Mouse (Mus musculus) spleen, adult 2 months (tissue): ENCODE results near the gene Tfeb. TPM values are rescaled to one million over a fixed set of nuclear protein-coding genes. Genes with fewer than 3 reads are reported as not detected.

Source experiments
- DNase-seq, 2 experiments: peaks; one replicate each; pipeline versions ENCODE4 v3.0.0 to v3.0.0-alpha.2; 2012 to 2021; ENCODE audit warnings: low spot score in 2 of 2, low read depth in 1 of 2
- H3K27ac ChIP-seq: fragments of 200-500 bp; 2 replicates; pipeline ENCODE4 v1.5.1; 2012; ENCODE audit warnings: low read length, inconsistent platforms; ENCODE audit not compliant: insufficient read depth
- H3K27me3 ChIP-seq: fragments of 200-500 bp; 2 replicates; pipeline ENCODE4 v1.6.1; 2012; ENCODE audit warnings: mild to moderate bottlenecking, moderate library complexity, low read length, inconsistent platforms; ENCODE audit not compliant: control insufficient read depth, insufficient read depth
- H3K36me3 ChIP-seq: fragments of 200-500 bp; 2 replicates; pipeline ENCODE4 v1.6.1; 2012; ENCODE audit warnings: mild to moderate bottlenecking, low read length, inconsistent platforms; ENCODE audit not compliant: control insufficient read depth, insufficient read depth
- H3K4me1 ChIP-seq: fragments of 200-500 bp; 2 replicates; pipeline ENCODE4 v1.6.1; 2011; ENCODE audit warnings: inconsistent platforms; ENCODE audit not compliant: control insufficient read depth, insufficient read depth, insufficient read length
- H3K4me3 ChIP-seq: fragments of 200-500 bp; 2 replicates; pipeline ENCODE4 v1.5.1; 2011; ENCODE audit warnings: mild to moderate bottlenecking, inconsistent platforms; ENCODE audit not compliant: insufficient read depth, insufficient read length; ENCODE audit errors: extremely low read depth
- CTCF ChIP-seq: fragments of 200-500 bp; IDR thresholded peaks from 2 replicates; pipeline ENCODE4 v1.5.1; 2011; ENCODE audit warnings: mild to moderate bottlenecking, inconsistent platforms; ENCODE audit not compliant: insufficient read depth, insufficient read length, insufficient replicate concordance; ENCODE audit errors: extremely low read depth
- POLR2A ChIP-seq: fragments of 200-500 bp; IDR thresholded peaks from 2 replicates; pipeline ENCODE4 v1.6.1; 2011; ENCODE audit warnings: low read depth, low read length, inconsistent platforms
- WGBS: fragments of 180-500 bp; shearing (Covaris S2); methylation state at CpG from one replicate; pipeline ENCODE4 v1.1.7; 2018; 5-methylcytosine and 5-hydroxymethylcytosine counted together
- polyA plus RNA-seq: library from polyadenylated mRNA; depleted of rRNA; stranded (reverse); fragments of >200 nt; gene quantifications from 2 replicates; pipeline ENCODE4 v1.2.3, GENCODE M21; 2012

The Tfeb gene
- polyA plus RNA-seq, 1 experiment = 110 TPM

GRCm38 (mm10) chr17:47744086-47744485 lies 7.3 kb downstream of the Tfeb start:
- 94% methylated on average over 14 of the region's 14 CpGs for WGBS
- no peak for DNase-seq
- H3K36me3 ChIP-seq = peaks cover 3% of the 10 kb centered on the region; the same call in 1 of the 2 replicates

GRCm38 (mm10) chr17:47744746-47745368 lies 8.0 kb downstream of the Tfeb start:
- Histone ChIP-seq H3K27ac (no peak overlapping the region), H3K27me3 (no peaks in the 10 kb centered on the region), H3K36me3 (peaks cover 3% of the 10 kb centered on the region; the same call in 1 of the 2 replicates), H3K4me1 (peaks cover 43% of the 10 kb centered on the region), H3K4me3 (no peak overlapping the region)
- TF ChIP-seq CTCF = 0 out of 2 replicates have a peak, but pooled peaks have one; percentile 1
- no peak for TF ChIP-seq POLR2A
- 90% methylated on average over 10 of the region's 10 CpGs for WGBS
- peak in 1 of 2 experiments; percentile 43 for DNase-seq

More at GRCm38 (mm10) chr17:47744086-47744485, 7.3 kb downstream of the Tfeb start:
- no peak for TF ChIP-seq POLR2A
- TF ChIP-seq CTCF = no peak
- no peak overlapping the region for H3K27ac ChIP-seq
- H3K4me1 ChIP-seq = peaks cover 43% of the 10 kb centered on the region
- H3K27me3 ChIP-seq = no peaks in the 10 kb centered on the region
- H3K4me3 ChIP-seq = no peak overlapping the region

- Histone ChIP-seq H3K36me3 (peaks cover 13% of the 10 kb centered on the region), H3K4me3 (no peak overlapping the region), H3K27ac (no peak overlapping the region), H3K4me1 (peaks cover 21% of the 10 kb centered on the region), H3K27me3 (no peaks in the 10 kb centered on the region)
- TF ChIP-seq POLR2A (no peak), CTCF (no peak)
- DNase-seq = no peak
- 79% methylated on average over 14 of the region's 14 CpGs for WGBS
These were observed 12.1 kb downstream of the Tfeb start for GRCm38 (mm10) chr17:47748791-47749553.

- TF ChIP-seq CTCF = no peak
- no peak for TF ChIP-seq POLR2A
- no peak overlapping the region for H3K27ac ChIP-seq
These were observed 12.8 kb downstream of the Tfeb start for GRCm38 (mm10) chr17:47749626-47750025.

GRCm38 (mm10) chr17:47750101-47750500 lies 13.3 kb downstream of the Tfeb start:
- H3K4me3 ChIP-seq = no peak overlapping the region
- DNase-seq = no peak
- H3K36me3 ChIP-seq = peaks cover 10% of the 10 kb centered on the region
- no peak overlapping the region for H3K27ac ChIP-seq
- H3K4me1 ChIP-seq = peaks cover 30% of the 10 kb centered on the region
- no peak for TF ChIP-seq POLR2A
- TF ChIP-seq CTCF = no peak
- WGBS = 89% methylated on average over 6 of the region's 6 CpGs
- H3K27me3 ChIP-seq = no peaks in the 10 kb centered on the region

More at GRCm38 (mm10) chr17:47749626-47750025, 12.8 kb downstream of the Tfeb start:
- 79% methylated on average over 3 of the region's 3 CpGs for WGBS
- Histone ChIP-seq H3K36me3 (peaks cover 11% of the 10 kb centered on the region), H3K4me3 (no peak overlapping the region), H3K27me3 (no peaks in the 10 kb centered on the region), H3K4me1 (peaks cover 25% of the 10 kb centered on the region)
- no peak for DNase-seq

GRCm38 (mm10) chr17:47751811-47752210 lies 15.0 kb downstream of the Tfeb start:
- Histone ChIP-seq H3K36me3 (peaks cover 10% of the 10 kb centered on the region), H3K27me3 (no peaks in the 10 kb centered on the region), H3K27ac (no peak overlapping the region), H3K4me1 (peaks cover 38% of the 10 kb centered on the region), H3K4me3 (no peak overlapping the region)
- WGBS = 91% methylated on average over 5 of the region's 5 CpGs
- TF ChIP-seq POLR2A (no peak), CTCF (no peak)
- DNase-seq = no peak
